23 mouse cellular contexts compared by ENCODE assay signal in genomic region chr13:103973977-103974376, GRCm38 (mm10). TPM values are rescaled to one million over a fixed set of nuclear protein-coding genes. Genes with fewer than 3 reads are reported as not detected.
DNase-seq lines count a peak whose midpoint lies in the region; ATAC-seq and TF ChIP-seq lines count a peak whose summit lies in the region.
"Had no signal": no experiment of that assay in that cellular context is flagged by ENCODE, and none has a peak within 500 bp of the region (broad histone marks: within the 10 kb centered on the region; RNA-seq: fewer than 3 reads in every experiment).

No protein-coding gene starts in this region.

- no peaks in the 10 kb centered on the region for H3K27me3 ChIP-seq in lung, embryonic 14.5 days (ENCODE audit: insufficient read depth, low read length)
- H3K27me3 ChIP-seq in megakaryocyte, embryonic 14.5 days (replicated peaks): no peaks in the 10 kb centered on the region
- H3K27me3 ChIP-seq: embryonic facial prominence, embryonic 15.5 days; heart, embryonic 15.5 days; limb, embryonic 15.5 days had no signal

- H3K4me3 ChIP-seq in lung, embryonic 14.5 days (ENCODE audit: low read depth, low read length): no peak overlapping the region
- no peak overlapping the region for H3K4me3 ChIP-seq in lung, adult 2 months (replicated peaks; ENCODE audit: extremely low read depth, low read depth, low read length)
- peak overlapping the region; percentile 44 for H3K4me3 ChIP-seq in megakaryocyte, embryonic 14.5 days (replicated peaks)
- H3K4me3 ChIP-seq: embryonic facial prominence, embryonic 15.5 days; heart, embryonic 15.5 days; hindbrain, embryonic 10.5 days; layer of hippocampus, adult 2 months; limb, embryonic 15.5 days; midbrain, embryonic 10.5 days had no signal

- H3K9ac ChIP-seq in lung, embryonic 14.5 days: no peak overlapping the region
- H3K9ac ChIP-seq: embryonic facial prominence, embryonic 15.5 days; forebrain, postnatal 0 days; heart, embryonic 15.5 days; limb, embryonic 15.5 days had no signal

- H3K36me3 ChIP-seq in lung, embryonic 14.5 days (ENCODE audit: insufficient read depth): no peaks in the 10 kb centered on the region
- no peaks in the 10 kb centered on the region for H3K36me3 ChIP-seq in megakaryocyte, embryonic 14.5 days (replicated peaks; ENCODE audit: low read length)
- H3K36me3 ChIP-seq: embryonic facial prominence, embryonic 15.5 days; heart, embryonic 15.5 days; hindbrain, embryonic 10.5 days; limb, embryonic 15.5 days; midbrain, embryonic 10.5 days had no signal

- TF ChIP-seq POLR2A in lung, adult 2 months (IDR thresholded peaks at IDR 0.05; ENCODE audit: borderline replicate concordance, extremely low read depth, low read depth, low read length): no peak

- DNase-seq in lung, embryonic 14.5 days: peak; percentile 82
- no peak for DNase-seq in lung, adult 2 months
- DNase-seq in T-cell, adult 2 months (ENCODE audit: low spot score): no peak
- DNase-seq in left cerebral cortex, postnatal 14 days (ENCODE audit: low spot score in 2 of 2): no peak
- DNase-seq in thymus, postnatal 10 days (ENCODE audit: low spot score in 2 of 2): no peak
- DNase-seq: adrenal gland, adult 8-10 months; B cell, adult 2 months; cerebellum, adult 11 months; cerebellum, postnatal 14 days; forebrain, postnatal 0 days; heart, adult 18-20 months; kidney, adult 18-20 months; kidney, postnatal 14 days; right cerebral cortex, postnatal 4 days had no signal

- intact Hi-C loops in left cerebral cortex, postnatal 14 days (cut with DNase I): no loop called here

- 21% methylated on average over 5 of the region's 5 CpGs for WGBS in lung, embryonic 14.5 days
- WGBS in lung, adult 2 months: 28% methylated on average over 5 of the region's 5 CpGs

- no peak for TF ChIP-seq CTCF in lung, embryonic 14.5 days (IDR thresholded peaks at IDR 0.05; ENCODE audit: low read depth)
- no peak for TF ChIP-seq CTCF in lung, adult 2 months (IDR thresholded peaks at IDR 0.05; ENCODE audit: insufficient read depth, low read length)

- no peak overlapping the region for H3K27ac ChIP-seq in lung, embryonic 14.5 days (ENCODE audit: low read depth)
- H3K27ac ChIP-seq: embryonic facial prominence, embryonic 15.5 days; hindbrain, embryonic 10.5 days; hindbrain, postnatal 0 days; layer of hippocampus, adult 2 months; limb, embryonic 15.5 days; midbrain, embryonic 10.5 days had no signal

- H3K4me1 ChIP-seq in lung, embryonic 14.5 days (ENCODE audit: insufficient read depth): no peaks in the 10 kb centered on the region; the same call in 1 of the 2 replicates
- H3K4me1 ChIP-seq in lung, adult 2 months (ENCODE audit: control insufficient read depth, insufficient read depth, low read length): peaks cover 19% of the 10 kb centered on the region
- peaks cover 67% of the 10 kb centered on the region for H3K4me1 ChIP-seq in megakaryocyte, embryonic 14.5 days
- H3K4me1 ChIP-seq: midbrain, embryonic 10.5 days had no signal

- no peaks in the 10 kb centered on the region for H3K9me3 ChIP-seq in lung, embryonic 14.5 days (ENCODE audit: low read depth, low read length)
- 0 out of 2 replicates have a peak, but pooled peaks cover 3% of the 10 kb centered on the region for H3K9me3 ChIP-seq in megakaryocyte, embryonic 14.5 days
- H3K9me3 ChIP-seq: embryonic facial prominence, embryonic 15.5 days; heart, embryonic 15.5 days; hindbrain, embryonic 10.5 days; limb, embryonic 15.5 days; midbrain, embryonic 10.5 days had no signal

- peak; percentile 41; the same call in 1 of the 2 replicates for ATAC-seq in lung, embryonic 14.5 days (ENCODE audit: insufficient read depth)
- ATAC-seq in hematopoietic stem cell, adult 5-6 weeks (replicated peaks in 1 of 2; ENCODE audit: insufficient read depth in 1 of 2, low FRiP score in 2 of 2, low TSS enrichment in 1 of 2, low read depth in 1 of 2, poor library complexity in 2 of 2, severe bottlenecking in 2 of 2): peak; percentile 86 to 94
- ATAC-seq: forebrain, postnatal 0 days; hindbrain, postnatal 0 days had no signal

- H3K4me2 ChIP-seq in lung, embryonic 14.5 days: no peak overlapping the region
- H3K4me2 ChIP-seq: embryonic facial prominence, embryonic 15.5 days; heart, embryonic 15.5 days; limb, embryonic 15.5 days had no signal

RNA-seq across cellular contexts. Expression of gene Erbin, which starts 53.7 kb away (rescaled TPM):
- 30.7 and 32.5 TPM in 2 replicates for polyA plus RNA-seq in lung, embryonic 14.5 days (2014; fragmentation: Nextera tagmentation; extraction: Ambion mirVana)
- polyA plus RNA-seq in lung, adult 2 months (2012; rRNA removed): 10.2 and 17.4 TPM in 2 replicates
- 168 TPM in 2 replicates for total RNA-seq in hematopoietic stem cell, adult 5-6 weeks (2017)
- 1.3 and 6.6 TPM in 2 replicates for polyA plus RNA-seq in megakaryocyte, embryonic 14.5 days (2012; ENCODE audit: insufficient read depth, low replicate concordance)
- 10 to 100 TPM; 31.5 to 33.5 TPM for total RNA-seq in left cerebral cortex, postnatal 14 days (2021)
